Mouse (Mus musculus) cerebellum, adult 9-10 months (tissue): Measurements from ENCODE around the gene Il17c.

Experiments used
- DNase-seq: peaks from one replicate; pipeline ENCODE4 v3.0.0; 2022

The Il17c gene

GRCm38 (mm10) chr8:122421376-122422070 is at the start of gene Il17c:
Gene Il17c (plus strand): TSS chr8:122422020.
- DNase-seq, result no peak

GRCm38 (mm10) chr8:122375320-122375719 is 46.5 kb upstream of the Il17c start:
- DNase-seq, result peak; percentile 61

DNA sequence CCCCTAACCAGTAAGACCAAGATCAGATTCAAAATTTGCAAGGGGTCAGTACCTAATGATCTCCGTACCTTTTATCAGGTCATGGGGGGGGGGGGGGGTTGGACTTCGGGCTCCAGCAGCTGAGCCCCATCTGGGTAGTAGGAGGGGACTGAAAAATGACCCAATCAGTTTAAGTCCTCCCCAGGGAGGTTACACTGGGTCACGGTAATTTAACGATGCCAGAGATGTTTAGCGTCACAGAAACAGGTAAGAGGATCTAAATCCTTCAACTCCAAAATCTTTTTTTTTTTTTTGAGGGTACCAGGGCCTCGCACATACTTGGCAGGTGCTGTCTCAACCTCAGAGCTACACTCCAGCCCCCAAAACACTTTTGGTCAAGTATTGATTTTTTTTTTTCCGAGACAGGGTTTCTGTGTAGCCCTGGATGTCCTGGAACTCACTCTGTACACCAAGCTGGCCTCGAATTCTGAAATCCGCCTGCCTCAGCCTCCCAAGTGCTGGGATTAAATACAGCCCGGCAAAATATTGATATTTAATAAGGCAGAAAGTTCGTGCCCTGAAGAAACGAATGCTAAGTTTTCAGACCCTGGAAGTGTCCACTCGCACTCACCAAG is 46.0 kb upstream of the Il17c start:
- DNase-seq, result no peak

GRCm38 (mm10) chr8:122376365-122377231 is 45.2 kb upstream of the Il17c start, which contains the start of gene Zc3h18:
Gene Zc3h18 (plus strand): TSS chr8:122376609.
- peak; percentile 99 for DNase-seq

DNA sequence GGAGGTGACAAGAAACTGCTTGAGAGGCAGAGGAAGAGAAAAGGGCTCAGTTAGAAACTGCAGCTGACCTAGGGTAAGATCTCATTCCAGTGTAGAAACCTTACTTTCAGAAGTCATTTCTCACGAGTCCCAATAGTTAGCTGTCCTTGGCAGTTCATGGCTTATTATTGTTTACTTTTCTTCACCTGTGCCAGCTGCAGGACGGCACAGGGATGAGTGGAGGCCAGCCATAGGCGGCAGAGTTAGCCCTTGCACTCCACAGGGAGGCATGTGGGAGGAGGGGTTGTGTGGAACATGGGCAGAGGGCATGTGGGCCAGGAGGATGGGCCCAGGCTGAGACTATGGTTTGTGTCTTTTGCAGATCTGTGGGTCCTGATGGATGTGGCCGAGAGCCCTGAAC is 38.8 kb upstream of the Il17c start:
- no peak for DNase-seq

GRCm38 (mm10) chr8:122389357-122389756 is 32.5 kb upstream of the Il17c start:
- DNase-seq, result no peak

DNA sequence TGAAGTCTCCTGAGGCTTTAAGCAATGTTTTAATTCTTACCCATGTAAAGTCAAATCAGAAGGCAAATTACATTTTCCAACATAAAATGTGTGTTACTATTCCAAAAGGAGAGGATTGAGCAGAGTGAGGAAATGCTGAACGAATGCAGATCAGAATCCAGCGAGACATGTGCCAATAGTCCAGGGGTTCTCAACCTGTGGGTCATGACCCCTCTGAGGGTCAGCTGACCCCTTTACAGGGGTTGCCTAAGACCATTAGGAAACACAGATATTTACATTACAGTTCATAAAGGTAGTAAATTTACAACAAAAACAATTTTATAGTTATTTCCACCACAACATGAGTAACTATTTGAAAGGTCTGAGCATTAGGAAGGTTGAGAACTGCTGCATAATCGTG is 31.1 kb upstream of the Il17c start:
- DNase-seq, result no peak

DNA sequence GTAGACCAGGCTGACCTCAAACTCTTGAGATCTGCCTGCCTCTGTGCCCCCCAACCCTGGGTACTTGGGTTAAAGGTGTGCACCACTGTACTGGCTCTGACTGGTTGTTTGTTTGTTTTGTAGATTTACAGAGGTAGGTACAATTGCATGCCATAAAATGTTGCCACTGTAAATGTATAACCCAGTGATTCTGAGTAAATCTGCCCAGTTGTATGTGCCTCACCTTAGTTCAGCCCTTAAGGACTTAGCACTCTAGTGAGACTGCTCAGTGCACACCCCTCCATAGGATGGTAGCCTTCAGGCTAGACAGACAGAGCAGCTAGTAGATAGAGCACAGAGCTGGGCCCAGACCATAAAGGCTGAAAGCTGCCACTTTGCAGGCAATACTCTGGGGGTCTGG is 28.1 kb upstream of the Il17c start:
- DNase-seq, result no peak

GRCm38 (mm10) chr8:122395291-122395690 is 26.5 kb upstream of the Il17c start:
- DNase-seq, result peak; percentile 80

GRCm38 (mm10) chr8:122398186-122398585 is 23.6 kb upstream of the Il17c start:
- DNase-seq, result no peak

DNA sequence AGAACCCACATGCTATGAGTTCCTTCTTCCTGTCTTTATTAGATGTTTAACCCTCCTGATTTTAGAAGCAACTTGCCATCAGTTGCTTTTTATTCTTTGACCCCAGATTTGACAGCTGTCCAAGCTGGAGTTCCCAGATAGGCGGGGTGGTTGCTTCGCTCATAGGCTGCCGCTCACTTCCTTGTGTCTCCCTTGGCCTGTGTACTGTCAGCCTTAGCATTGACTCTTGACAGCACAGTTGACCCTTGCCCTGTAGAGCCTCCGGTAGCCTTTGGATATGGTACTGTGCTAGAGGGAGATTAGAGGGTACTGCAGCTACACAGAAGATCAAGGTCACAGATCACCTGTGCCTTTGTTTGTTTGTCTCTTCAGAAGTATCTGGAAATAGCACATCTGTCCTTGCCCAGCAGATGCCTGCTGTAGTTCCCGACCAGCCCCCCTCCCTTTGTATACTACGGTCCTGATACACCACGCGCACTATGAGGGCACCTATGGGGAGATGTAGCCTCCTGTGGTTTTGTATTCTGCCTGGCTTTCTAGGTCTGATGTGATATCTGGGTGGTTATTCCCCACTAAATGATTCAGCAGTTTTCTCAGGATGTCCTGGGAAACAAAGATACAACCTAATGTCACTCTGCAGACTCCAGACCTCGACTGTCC is 16.5 kb upstream of the Il17c start:
- no peak for DNase-seq

DNA sequence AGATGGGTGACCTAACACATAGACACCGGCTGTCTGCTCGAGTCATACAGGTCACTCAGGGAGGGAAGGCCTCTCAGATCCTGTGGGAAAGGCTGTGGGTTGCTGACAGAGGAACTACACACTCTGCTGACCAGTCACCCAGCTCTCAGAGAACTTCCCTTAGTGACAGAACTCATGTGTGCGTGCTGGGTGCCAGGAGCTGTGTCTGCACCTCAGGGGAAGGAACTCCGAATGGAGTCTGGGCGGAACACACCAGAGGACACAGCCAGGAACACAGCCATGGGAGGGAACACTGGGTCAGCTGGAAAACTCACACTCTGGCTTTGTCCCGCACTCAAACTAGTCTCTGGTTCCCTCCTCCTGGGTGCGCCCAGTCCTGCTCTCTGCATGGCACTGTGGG is 14.1 kb upstream of the Il17c start:
- DNase-seq, result no peak

DNA sequence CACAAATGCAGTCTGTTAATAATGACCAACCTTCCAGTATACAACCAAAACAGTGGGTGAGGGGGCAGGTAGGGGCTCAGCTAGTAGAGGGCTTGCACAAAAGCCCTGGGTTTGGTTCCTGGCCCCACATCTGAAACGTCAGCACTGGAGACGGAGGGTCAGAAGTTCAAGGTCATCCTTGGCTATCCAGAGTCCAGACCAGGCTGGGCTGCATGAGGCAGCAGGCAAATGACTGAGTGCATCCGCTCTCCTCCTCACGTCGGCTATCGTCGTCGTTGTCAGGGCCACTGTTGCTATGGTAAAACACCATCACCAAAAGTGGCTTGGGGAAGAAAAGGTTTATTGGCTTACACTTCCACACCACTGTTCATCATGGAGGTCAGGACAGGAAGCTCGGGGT is 7.5 kb upstream of the Il17c start:
- DNase-seq, result no peak

DNA sequence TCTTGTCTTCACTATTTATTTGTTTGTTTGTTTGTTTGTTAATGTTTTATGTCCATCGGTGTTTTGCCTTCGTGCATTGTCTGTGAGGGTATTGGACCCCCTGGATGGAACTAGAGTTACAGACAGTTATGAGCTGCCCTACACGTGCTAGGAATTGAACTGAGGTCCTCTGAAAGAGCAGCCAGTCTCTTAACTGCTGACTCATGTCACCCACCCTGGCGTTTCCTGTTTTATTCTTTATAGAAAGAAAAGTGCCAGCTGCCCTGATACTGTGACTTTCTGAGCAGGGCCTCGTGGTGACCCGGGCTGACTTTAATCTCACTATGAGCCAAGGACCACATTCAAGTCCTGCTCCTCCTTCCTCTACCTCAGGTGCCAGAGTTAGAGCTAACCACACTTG is 6.3 kb upstream of the Il17c start:
- DNase-seq, result no peak

GRCm38 (mm10) chr8:122419881-122420555 is 1.8 kb upstream of the Il17c start:
- DNase-seq, result no peak

GRCm38 (mm10) chr8:122423217-122423616 is 1.4 kb downstream of the Il17c start:
- no peak for DNase-seq

- no peak for DNase-seq
Measured at GRCm38 (mm10) chr8:122423659-122424058, 1.8 kb downstream of the Il17c start.

- no peak for DNase-seq
Measured at GRCm38 (mm10) chr8:122426145-122426544, 4.3 kb downstream of the Il17c start.

DNA sequence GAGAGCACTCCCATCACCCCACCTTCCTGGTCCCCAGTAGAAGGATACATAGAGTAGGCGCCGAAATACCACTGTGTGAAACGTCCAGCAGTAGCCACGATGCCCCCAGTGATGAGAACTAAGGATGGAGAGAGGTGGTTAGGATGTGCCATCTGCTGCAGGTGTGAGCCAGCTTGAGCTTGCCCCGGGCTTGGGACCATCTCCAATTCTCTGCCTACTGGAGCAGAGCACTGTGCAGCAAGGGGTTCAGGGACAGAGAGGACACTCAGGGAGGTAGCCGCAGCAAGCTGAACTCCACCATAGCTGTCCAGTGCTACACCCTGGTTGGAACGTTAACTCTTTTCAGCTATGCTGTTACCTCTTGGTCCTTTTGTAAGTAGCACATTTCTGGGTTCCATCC is 5.8 kb downstream of the Il17c start:
- no peak for DNase-seq

- no peak for DNase-seq
Measured at GRCm38 (mm10) chr8:122428163-122428562, 6.3 kb downstream of the Il17c start.

GRCm38 (mm10) chr8:122430058-122430636 is 8.3 kb downstream of the Il17c start:
- DNase-seq, result no peak

DNA sequence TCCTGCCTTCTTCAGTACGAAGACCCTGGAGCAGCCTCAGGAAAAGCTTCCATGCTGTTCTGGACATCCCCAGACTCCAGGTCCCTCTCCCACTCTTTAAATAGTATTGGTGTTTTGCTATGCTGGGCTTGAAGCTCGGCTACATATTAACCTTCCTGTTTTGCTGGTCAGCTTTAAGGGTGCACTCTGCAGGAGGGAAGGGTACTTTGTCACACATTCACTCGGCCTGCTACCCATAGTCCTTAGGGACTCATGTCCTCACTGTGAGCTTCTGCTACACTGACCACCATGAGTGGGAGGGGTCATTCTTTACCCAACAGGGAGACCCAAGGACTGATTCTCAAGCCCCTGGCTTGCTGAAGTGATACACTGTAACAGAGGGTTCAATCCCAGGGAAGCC is 8.8 kb downstream of the Il17c start:
- DNase-seq, result no peak
